Mouse (Mus musculus) Patski (cell line): ENCODE measurements around the gene Skap2. TPM values are rescaled to one million over a fixed set of nuclear protein-coding genes. Genes with fewer than 3 reads are reported as not detected.

Experiments
- ATAC-seq: fragments of 100-300 bp; one replicate; pipeline ENCODE4 v1.8.0; 2021
- CTCF ChIA-PET: fragments of 350-600 bp; sonication (Branson Sonifier 250); formaldehyde crosslinking; loops from one replicate; lab custom pipeline; 2022; ENCODE audit warnings: inconsistent platforms; lab: Charles Lee
- POLR2A ChIA-PET: fragments of 350-600 bp; sonication (Branson Sonifier 250); formaldehyde crosslinking; loops from one replicate; lab custom pipeline; 2022; ENCODE audit warnings: antibody characterized with exemption, inconsistent platforms; lab: Charles Lee
- DNase-seq: peaks from one replicate; pipeline ENCODE4 v3.0.0-alpha.2; 2011; ENCODE audit warnings: low read depth, low spot score
- H3K27me3 ChIP-seq: fragments of 371-371 bp; one replicate; pipeline ENCODE4 v1.5.1; 2021
- CTCF ChIP-seq: fragments of 100-300 bp; IDR thresholded peaks from one replicate; pipeline ENCODE4 v1.5.1; 2021
- in situ Hi-C: fragments of 300-500 bp; cut with MboI; formaldehyde crosslinking; loops from 3 replicates; pipeline ENCODE4 v1.11.1; 2018; ENCODE audit warnings: low pct_unique_long_range_greater_than_20kb, mixed read lengths
- polyA plus RNA-seq: library from polyadenylated mRNA; unstranded; gene quantifications from one replicate; pipeline ENCODE4 v1.2.3, GENCODE M21; 2021

Gene Skap2
- polyA plus RNA-seq, 1 experiment from 2014 or later: 83.3 TPM

DNA sequence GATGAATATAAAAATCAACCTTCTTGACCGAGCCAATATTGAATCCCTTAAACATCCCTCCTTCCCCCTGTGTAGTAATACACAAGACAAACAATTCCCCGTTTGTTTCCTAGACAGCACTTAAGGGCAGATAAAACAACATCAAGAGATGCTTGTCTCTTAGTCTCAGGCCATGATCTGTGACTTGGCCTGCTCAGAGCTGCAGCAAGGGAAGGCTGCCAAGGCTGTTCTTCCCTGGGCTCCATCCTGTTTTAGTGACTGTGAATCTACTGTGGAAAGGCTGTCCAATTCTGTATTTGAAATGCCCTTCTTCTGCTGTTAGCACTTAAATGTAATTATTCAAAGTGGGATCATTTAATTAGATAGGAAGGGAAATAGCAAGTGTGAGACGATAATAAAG is 159.1 kb downstream of the Skap2 start:
- DNase-seq: no peak
- ChIA-PET POLR2A (no interaction called here), CTCF (interaction anchor here (1.6 kb wide), 1 partner anchor 264 kb away, joined by 3 read pairs; no protein-coding TSS in a partner anchor)
- no peaks in the 10 kb centered on the region for H3K27me3 ChIP-seq
- no peak for TF ChIP-seq CTCF
- no peak for ATAC-seq
- in situ Hi-C loops: loop anchor here (5.0 to 10.0 kb wide), 2 partner anchors 128 to 246 kb away; no protein-coding TSS in a partner anchor

DNA sequence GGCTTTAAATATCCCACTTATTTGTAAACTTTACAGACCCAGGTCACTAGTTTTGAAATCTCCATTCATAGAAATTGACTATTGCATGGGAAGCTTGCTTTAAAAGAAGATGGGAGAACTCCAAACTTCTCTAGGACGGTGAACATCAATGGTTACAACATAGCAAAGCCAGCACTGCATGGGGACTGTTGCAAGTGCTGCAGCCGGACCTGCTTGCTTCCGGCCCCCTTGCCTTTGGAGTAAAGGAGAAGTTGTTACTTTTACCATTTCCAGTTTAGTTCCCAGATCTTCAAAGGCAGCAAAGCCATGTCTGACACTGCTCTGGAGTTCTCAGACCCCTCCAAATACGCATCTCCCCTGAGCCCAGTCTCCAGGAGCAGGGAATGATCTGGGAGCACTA is 159.7 kb downstream of the Skap2 start:
- TF ChIP-seq CTCF: no peak
- in situ Hi-C loops: loop anchor here (5.0 to 10.0 kb wide), 2 partner anchors 128 to 245 kb away; no protein-coding TSS in a partner anchor
- no peaks in the 10 kb centered on the region for H3K27me3 ChIP-seq
- ChIA-PET CTCF (interaction anchor here (1.6 kb wide), 1 partner anchor 263 kb away, joined by 3 read pairs; no protein-coding TSS in a partner anchor), POLR2A (interaction anchor here (0.7 kb wide), 1 partner anchor 460 kb away, joined by 3 read pairs; no protein-coding TSS in a partner anchor)
- no peak for ATAC-seq
- no peak for DNase-seq

DNA sequence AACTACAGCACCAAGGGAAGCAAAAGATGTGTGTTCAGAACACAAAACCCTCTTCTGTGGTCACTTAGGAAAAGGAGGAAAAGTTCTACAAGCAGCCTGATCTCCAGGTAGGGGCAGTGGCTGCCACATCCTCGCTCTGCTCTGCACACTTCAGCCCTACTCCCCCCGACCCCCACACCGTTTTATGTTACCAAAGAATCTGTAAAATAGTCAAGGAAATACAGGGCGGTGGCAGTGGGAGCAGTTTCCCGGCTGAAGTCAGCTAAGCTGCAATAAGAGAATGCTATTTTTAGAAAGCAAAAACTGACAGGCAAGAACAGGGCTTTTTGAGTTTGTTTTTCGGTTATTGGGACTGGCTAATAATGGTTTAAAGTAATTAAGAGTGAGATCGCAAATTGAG is 160.8 kb downstream of the Skap2 start:
- ATAC-seq: no peak
- CTCF ChIA-PET: interaction anchor here (1.6 kb wide), 1 partner anchor 262 kb away, joined by 3 read pairs; no protein-coding TSS in a partner anchor
- in situ Hi-C loops: loop anchor here (5.0 to 10.0 kb wide), 2 partner anchors 127 to 244 kb away; no protein-coding TSS in a partner anchor
- no peak for TF ChIP-seq CTCF
- POLR2A ChIA-PET: interaction anchor here (0.6 kb wide), 1 partner anchor 348 kb away, joined by 3 read pairs; no protein-coding TSS in a partner anchor
- no peaks in the 10 kb centered on the region for H3K27me3 ChIP-seq
- DNase-seq: no peak

DNA sequence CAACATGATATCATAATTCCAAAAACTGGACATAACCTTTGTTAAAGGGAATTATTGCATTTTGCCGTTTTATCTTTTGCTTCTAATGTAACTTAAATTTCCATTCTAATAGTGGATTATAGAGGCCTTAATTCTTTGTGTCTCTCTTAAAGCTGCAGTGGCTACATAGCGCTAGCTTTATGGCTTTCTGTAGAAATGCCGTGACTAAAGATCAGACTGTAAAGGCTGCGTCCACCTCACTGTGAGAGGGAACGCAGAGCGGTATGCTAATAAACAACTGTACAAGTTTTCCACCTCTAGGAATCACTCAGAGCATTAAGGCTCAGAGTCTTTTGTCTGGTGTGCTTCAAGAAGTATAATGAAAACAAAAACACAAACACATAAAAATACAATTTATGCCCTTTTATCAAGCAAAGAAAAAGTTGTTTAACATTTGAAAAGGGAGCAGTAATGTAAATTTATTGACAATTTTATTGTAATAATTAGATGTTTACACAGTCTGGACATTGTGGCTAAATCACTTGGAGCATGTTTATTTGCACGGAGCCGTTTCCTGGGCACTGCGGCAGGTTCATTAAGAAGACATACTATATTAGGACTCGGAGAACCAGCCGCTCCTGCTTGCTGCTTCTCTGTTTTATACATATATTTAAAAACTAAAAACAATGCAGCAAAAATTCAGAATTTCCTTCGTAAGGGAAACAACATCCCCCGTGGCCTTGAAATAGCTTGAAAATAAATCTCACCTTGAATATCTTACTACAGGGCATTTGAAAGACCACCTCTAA is 162.1 kb downstream of the Skap2 start:
- in situ Hi-C loops: loop anchor here (5.0 to 10.0 kb wide), 2 partner anchors 125 to 243 kb away; no protein-coding TSS in a partner anchor
- DNase-seq (no peak), ATAC-seq (no peak)
- POLR2A ChIA-PET: interaction anchor here (0.7 kb wide), 1 partner anchor 26 kb away, joined by 4 read pairs; no protein-coding TSS in a partner anchor
- TF ChIP-seq CTCF: no peak
- CTCF ChIA-PET: no interaction called here
- no peaks in the 10 kb centered on the region for H3K27me3 ChIP-seq

DNA sequence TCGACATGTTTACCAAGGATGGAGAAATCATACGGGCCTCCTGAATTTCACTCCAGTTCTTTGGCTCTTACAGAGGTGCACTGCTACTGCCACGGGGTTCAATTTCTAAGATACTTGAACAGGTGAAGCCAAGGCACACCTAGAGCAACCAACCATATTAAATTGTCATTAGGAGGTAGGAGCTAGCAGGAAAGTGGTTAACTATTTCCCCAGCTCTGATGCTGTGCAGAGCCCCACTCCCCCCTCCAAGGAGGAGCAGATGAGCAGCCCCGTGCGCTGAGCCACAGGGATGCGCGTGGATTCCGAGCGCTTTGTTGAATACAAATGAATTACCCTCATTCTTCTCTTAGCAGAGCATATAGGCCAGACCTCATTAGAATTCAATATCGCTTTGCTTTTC is 162.8 kb downstream of the Skap2 start:
- ATAC-seq (no peak), DNase-seq (no peak)
- in situ Hi-C loops: no loop called here
- no peaks in the 10 kb centered on the region for H3K27me3 ChIP-seq
- ChIA-PET CTCF (no interaction called here), POLR2A (no interaction called here)
- TF ChIP-seq CTCF: no peak

DNA sequence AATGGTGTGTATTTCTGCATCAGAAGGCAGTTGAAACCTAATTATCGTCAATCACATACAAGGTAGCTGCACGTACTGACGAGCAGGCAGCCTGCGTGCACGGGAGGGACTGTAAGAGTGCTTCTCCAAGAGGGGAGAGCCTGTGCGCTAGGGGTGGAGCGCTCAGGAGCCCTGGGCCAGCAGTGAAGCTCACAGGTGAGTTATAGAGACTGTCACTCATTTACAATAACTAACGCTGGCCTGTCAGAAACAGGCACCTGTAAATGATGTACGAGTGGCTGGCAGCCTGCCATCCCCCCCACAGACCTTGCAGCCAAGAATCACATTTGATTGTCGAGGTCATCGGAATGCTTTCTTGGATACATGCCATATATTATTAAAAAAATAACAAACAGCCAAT is 168.2 kb downstream of the Skap2 start:
- DNase-seq (no peak), ATAC-seq (no peak)
- in situ Hi-C loops: no loop called here
- H3K27me3 ChIP-seq: no peaks in the 10 kb centered on the region
- POLR2A ChIA-PET: no interaction called here
- no peak for TF ChIP-seq CTCF
- CTCF ChIA-PET: no interaction called here

DNA sequence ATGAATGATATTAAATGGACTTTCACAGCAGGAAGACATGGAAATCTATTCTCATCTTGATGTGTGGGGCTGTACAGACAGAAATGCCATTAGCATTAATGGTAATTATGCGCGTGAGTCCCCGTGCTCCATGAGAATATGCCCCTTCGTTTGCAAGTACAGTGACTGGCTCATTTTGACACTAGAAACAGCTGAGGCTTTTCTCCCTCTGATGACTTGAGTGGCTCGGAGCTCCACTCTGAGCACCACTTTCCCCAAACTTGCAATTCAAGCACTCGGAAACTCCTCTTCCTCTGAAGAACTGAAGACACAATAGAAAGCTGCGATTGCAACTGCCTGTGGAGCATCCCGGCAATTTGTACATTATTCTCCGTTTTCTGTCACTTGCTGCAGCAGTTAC is 169.3 kb downstream of the Skap2 start:
- H3K27me3 ChIP-seq: no peaks in the 10 kb centered on the region
- CTCF ChIA-PET: no interaction called here
- DNase-seq (no peak), ATAC-seq (no peak)
- POLR2A ChIA-PET: no interaction called here
- TF ChIP-seq CTCF: no peak
- in situ Hi-C loops: no loop called here

DNA sequence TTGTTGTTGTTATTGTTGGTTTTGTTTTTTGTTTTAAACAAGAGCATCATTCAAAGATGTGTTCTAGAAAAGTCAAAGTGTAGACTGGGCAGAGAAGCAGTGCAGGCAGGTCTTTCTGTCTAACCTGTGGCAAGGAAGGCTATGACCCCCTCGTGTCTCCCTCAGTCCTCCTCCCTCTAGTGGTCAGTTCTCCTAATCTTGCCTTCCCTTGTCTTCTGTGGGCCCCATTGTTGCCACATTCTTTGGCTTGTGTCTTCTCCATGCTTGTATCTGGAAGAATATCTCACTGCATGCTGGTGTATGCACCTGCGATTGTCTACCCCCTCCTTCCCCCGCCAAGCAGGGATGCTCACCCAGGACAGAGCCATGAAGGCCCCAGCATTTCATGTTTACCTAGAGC is 174.2 kb downstream of the Skap2 start:
- peaks cover 4% of the 10 kb centered on the region for H3K27me3 ChIP-seq
- no peak for ATAC-seq
- in situ Hi-C loops: no loop called here
- CTCF ChIA-PET: interaction anchor here (1.0 kb wide), 1 partner anchor 9 kb away, joined by 3 read pairs; no protein-coding TSS in a partner anchor
- DNase-seq: no peak
- TF ChIP-seq CTCF: peak; percentile 40
- POLR2A ChIA-PET: no interaction called here

DNA sequence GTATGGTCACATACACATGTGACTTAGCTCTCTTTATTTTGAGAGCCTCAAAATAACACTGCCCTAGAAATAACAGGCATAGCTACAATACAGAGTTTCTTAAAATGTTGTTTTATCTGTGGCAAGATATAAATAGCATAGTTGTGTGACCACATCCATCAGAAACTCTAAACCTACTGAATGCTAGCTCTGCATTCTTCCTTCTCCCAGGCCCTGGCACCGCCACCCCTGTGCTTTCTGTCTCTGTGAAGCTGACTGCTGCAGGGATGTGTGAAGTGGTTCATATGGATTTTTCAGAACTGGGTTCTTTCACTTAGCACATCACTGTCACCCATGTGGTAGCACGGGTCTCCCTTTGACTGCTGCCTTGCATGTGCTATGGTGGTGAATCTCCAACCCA is 179.0 kb downstream of the Skap2 start:
- ChIA-PET POLR2A (interaction anchor here (1.1 kb wide), 1 partner anchor 95 kb away, joined by 4 read pairs; no protein-coding TSS in a partner anchor), CTCF (no interaction called here)
- in situ Hi-C loops: no loop called here
- TF ChIP-seq CTCF: no peak
- no peak for ATAC-seq
- DNase-seq: no peak
- peaks cover 4% of the 10 kb centered on the region for H3K27me3 ChIP-seq

DNA sequence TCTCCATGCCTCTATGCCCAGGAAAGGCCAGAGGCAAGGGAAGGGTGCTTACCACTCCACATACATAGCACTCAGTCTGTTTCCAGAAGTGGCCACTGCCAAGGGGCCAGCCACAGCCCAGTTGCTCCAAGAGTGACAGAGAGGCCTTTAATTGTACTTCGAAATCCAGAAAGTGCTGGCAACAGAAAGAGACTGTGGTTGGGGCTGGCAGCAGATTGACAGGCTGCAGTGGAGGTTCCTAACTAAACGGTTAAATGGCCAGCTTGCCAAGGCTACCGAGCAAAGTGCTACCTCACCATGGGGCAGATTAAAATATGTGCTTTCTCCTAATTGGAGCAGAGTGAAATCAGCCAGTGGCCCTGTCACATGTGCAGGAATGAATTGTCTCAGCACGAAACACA is 186.7 kb downstream of the Skap2 start:
- H3K27me3 ChIP-seq: no peaks in the 10 kb centered on the region
- POLR2A ChIA-PET: no interaction called here
- no peak for ATAC-seq
- TF ChIP-seq CTCF: no peak
- CTCF ChIA-PET: no interaction called here
- in situ Hi-C loops: no loop called here
- no peak for DNase-seq
